Mouse (Mus musculus): ENCODE data around the gene Grb2.

DNA sequence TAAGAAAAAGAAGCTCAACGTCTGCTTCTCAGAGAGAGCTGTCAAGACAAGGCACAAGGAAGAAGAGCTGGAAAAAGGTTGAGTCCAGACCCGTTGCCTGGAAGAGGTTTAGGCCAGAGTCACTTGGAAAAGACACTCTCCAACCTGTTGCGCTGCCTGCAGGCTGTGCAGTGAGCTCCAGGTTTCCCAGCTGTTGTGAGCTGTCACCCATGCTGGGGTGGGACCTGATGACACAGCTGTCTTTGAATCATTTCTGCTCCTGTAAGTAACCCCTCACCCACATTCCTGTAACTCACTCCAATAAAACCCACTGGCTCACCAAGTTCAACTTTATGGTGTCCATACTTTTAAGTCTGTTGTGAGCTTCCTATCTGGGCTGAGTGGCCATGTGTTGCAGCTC lies 10.7 kb downstream of the Grb2 start:
- TF ChIP-seq CTCF (IDR thresholded peaks at IDR 0.05; ENCODE audit: low read depth) (no peak), EP300 (optimal IDR thresholded peaks at IDR 0.05) (no peak)
